Mouse (Mus musculus): Measurements from ENCODE around the gene Csf2ra. TPM values are rescaled to one million over a fixed set of nuclear protein-coding genes. Genes with fewer than 3 reads are reported as not detected.

Gene Csf2ra
- 22.7 TPM for total RNA-seq (2023)

GRCm38 (mm10) chr19:61227941-61228701 is at the start of gene Csf2ra:
Gene Csf2ra, minus strand, starts transcription at chr19:61228429.

DNA sequence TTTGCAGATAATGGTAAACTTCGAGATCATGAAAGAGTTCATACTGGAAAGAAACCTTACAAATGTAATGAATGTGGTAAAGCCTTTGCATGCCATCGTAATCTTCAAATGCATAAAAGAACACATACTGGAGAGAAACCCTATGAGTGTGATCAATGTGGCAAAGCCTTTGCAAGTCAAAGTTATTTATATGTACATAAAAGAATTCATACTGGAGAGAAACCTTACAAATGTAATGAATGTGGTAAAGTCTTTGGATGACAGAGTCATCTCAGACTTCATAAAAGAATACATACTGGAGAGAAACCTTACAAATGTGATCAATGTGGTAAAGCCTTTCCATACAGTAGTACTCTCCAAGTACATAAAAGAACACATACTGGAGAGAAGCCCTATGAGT is 44.6 kb downstream of the Csf2ra start, which contains the start of gene Gm6020:
TSS of gene Gm6020 (plus strand) at position 301 of the 400 bp plus-strand sequence.

GRCm38 (mm10) chr19:61175756-61176324 is 52.4 kb downstream of the Csf2ra start, which contains the start of gene Gm7102:
Gene Gm7102, minus strand, starts transcription at chr19:61176309.

Other genes starting within 250 kb of the Csf2ra start
- 18.2 TPM for gene Zfp950, start 87.6 kb downstream of the Csf2ra start, total RNA-seq (2023)
- not detected for gene Gm7102, start 52.1 kb downstream of the Csf2ra start, total RNA-seq (2023)
- gene Gm6020, start 44.5 kb downstream of the Csf2ra start, total RNA-seq (2023), result not detected
- gene Gm21060, start 68.6 kb upstream of the Csf2ra start, total RNA-seq (2023), result not detected